Mouse (Mus musculus) layer of hippocampus, postnatal 14 days (tissue): ENCODE results near the gene Wdr38. TPM values are rescaled to one million over a fixed set of nuclear protein-coding genes. Genes with fewer than 3 reads are reported as not detected.

Source experiments
- DNase-seq, 2 experiments: peaks; one replicate each; pipeline ENCODE4 v3.0.0; 2021 to 2022; ENCODE audit warnings: low spot score in 2 of 2, mixed read lengths in 1 of 2
- total RNA-seq, 2 experiments: library from RNA; stranded (reverse); gene quantifications; 2 replicates each; pipeline ENCODE4 v1.2.3; 2021

Gene Wdr38
- total RNA-seq, 2 experiments from 2014 or later: 0.36 to 0.55 TPM

GRCm38 (mm10) chr2:39040215-39040614 lies 42.9 kb downstream of the Wdr38 start:
- no peak for DNase-seq

GRCm38 (mm10) chr2:39048515-39048914 lies 51.2 kb downstream of the Wdr38 start:
- DNase-seq: no peak

Other genes with a start within 250 kb of the Wdr38 start
- 1 to 10 TPM; 4.2 to 6.0 TPM for gene Nr6a1, start 69.8 kb upstream of the Wdr38 start, total RNA-seq
- gene Olfml2a, start 65.5 kb upstream of the Wdr38 start, total RNA-seq: 1 to 10 TPM; 2.7 to 3.5 TPM
- gene Arpc5l, start 7.9 kb downstream of the Wdr38 start, total RNA-seq: 10 to 100 TPM; 85.7 to 95.2 TPM
- gene Rpl35, start 8.1 kb downstream of the Wdr38 start, total RNA-seq: 100 to 1,000 TPM; 246 to 254 TPM
- gene Golga1, start 68.1 kb downstream of the Wdr38 start, total RNA-seq: 10 to 100 TPM; 29.1 to 37.7 TPM
- gene Scai, start 193.3 kb downstream of the Wdr38 start, total RNA-seq: 10 to 100 TPM; 75.4 to 78.3 TPM
- 10 to 100 TPM; 64.7 to 73.1 TPM for gene Ppp6c, start 229.0 kb downstream of the Wdr38 start, total RNA-seq